Mouse (Mus musculus) lung, embryonic 14.5 days (tissue): ENCODE results near the gene Cdca4. TPM values are rescaled to one million over a fixed set of nuclear protein-coding genes. Genes with fewer than 3 reads are reported as not detected.

Experiments
- ATAC-seq: fragments of 200-750 bp; cut with Nextera tagmentation; 2 replicates; pipeline ENCODE4 v1.8.0; 2017; ENCODE audit warnings: mild to moderate bottlenecking, moderate TSS enrichment, moderate library complexity; ENCODE audit not compliant: insufficient read depth
- DNase-seq: peaks from one replicate; pipeline ENCODE4 v3.0.0-alpha.2; 2015
- H3K27ac ChIP-seq: fragments of 300-500 bp; sonication (generic); 2 replicates; pipeline ENCODE4 v1.5.1; 2014; ENCODE audit warnings: low read depth, mild to moderate bottlenecking, moderate library complexity
- H3K27me3 ChIP-seq: fragments of 300-500 bp; sonication (generic); 2 replicates; pipeline ENCODE4 v1.6.1; 2014; ENCODE audit warnings: low read length, control low read depth; ENCODE audit not compliant: insufficient read depth
- H3K36me3 ChIP-seq: fragments of 300-500 bp; sonication (generic); 2 replicates; pipeline ENCODE4 v1.6.1; 2014; ENCODE audit warnings: control low read depth; ENCODE audit not compliant: insufficient read depth
- H3K4me1 ChIP-seq: fragments of 300-500 bp; sonication (generic); 2 replicates; pipeline ENCODE4 v1.6.1; 2014; ENCODE audit warnings: antibody characterized with exemption, control low read depth; ENCODE audit not compliant: insufficient read depth
- H3K4me2 ChIP-seq: fragments of 300-500 bp; sonication (generic); 2 replicates; pipeline ENCODE4 v1.6.1; 2014; ENCODE audit warnings: mild to moderate bottlenecking
- H3K4me3 ChIP-seq: fragments of 300-500 bp; sonication (generic); 2 replicates; pipeline ENCODE4 v1.5.1; 2014; ENCODE audit warnings: low read depth, low read length
- H3K9ac ChIP-seq: fragments of 300-500 bp; sonication (generic); 2 replicates; pipeline ENCODE4 v1.6.1; 2014
- H3K9me3 ChIP-seq: fragments of 300-500 bp; sonication (generic); 2 replicates; pipeline ENCODE4 v1.6.1; 2016; ENCODE audit warnings: low read depth, low read length, control low read depth
- CTCF ChIP-seq: IDR thresholded peaks from 2 replicates; pipeline ENCODE4 v1.5.1; 2016; ENCODE audit warnings: antibody characterized with exemption, low read depth
- WGBS: fragments of 180-500 bp; shearing (Covaris S2); extraction: QIAGEN DNeasy Blood & Tissue Kit; methylation state at CpG from one replicate; pipeline ENCODE4 v1.1.7; 2014; 5-methylcytosine and 5-hydroxymethylcytosine counted together
- polyA plus RNA-seq: library from polyadenylated mRNA; unstranded; fragments of >200 nt; fragmentation: Nextera tagmentation; extraction: Ambion mirVana; gene quantifications from 2 replicates; pipeline ENCODE4 v1.2.1, GENCODE M21; 2014

Cdca4 gene
- polyA plus RNA-seq, 1 experiment from 2014 or later: 153 TPM

DNA sequence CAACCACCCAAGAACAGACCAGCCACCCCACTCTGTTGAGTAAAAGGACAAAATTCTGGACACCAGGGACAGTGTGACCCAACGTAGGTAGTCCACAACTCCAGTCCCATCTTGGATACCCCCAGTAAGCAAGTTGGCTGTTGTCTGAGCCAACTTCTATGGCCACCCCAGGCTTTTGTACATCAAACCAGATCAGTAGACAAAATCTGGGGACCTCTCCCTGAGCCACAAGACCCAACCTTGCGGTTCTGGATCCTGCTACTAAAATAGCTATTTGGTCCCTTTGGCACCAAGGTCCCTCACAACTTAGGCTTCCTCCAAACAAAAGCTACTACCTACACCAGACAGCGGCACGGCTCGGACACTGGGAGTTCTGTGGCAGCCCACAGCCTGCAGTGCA, 34.2 kb downstream of the Cdca4 start:
- Histone ChIP-seq H3K36me3 (no peaks in the 10 kb centered on the region), H3K4me1 (peaks cover 26% of the 10 kb centered on the region; the same call in 1 of the 2 replicates), H3K4me3 (no peak overlapping the region), H3K27ac (no peak overlapping the region; the same call in 1 of the 2 replicates), H3K9ac (no peak overlapping the region), H3K9me3 (no peaks in the 10 kb centered on the region), H3K27me3 (peaks cover 8% of the 10 kb centered on the region; the same call in 1 of the 2 replicates), H3K4me2 (no peak overlapping the region)
- ATAC-seq (no peak), DNase-seq (no peak)
- no peak for TF ChIP-seq CTCF
- 86% methylated on average over 5 of the region's 5 CpGs for WGBS

DNA sequence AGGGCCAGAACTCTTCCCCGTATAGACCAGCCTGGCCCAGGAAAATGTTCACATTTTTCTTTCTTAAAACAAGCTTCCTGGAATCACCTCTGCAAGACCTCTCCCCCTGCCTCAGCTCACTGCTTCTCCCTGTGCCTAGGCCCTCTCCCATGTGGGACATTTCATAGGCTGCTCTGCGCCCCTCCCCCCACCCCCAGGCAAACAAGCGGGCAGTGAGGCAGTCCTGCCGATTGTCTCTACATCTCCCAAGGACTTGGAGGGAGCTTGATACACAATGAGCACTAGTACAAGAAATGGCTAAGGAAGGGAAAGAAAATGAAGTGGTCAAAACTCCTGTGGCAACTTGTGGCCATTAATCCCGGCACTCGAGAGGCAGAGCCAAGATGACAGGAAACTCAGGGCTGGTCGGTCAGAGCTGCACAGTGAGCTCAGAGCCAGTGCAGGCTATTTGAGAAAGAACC, 34.8 kb downstream of the Cdca4 start:
- TF ChIP-seq CTCF: no peak
- 0 out of 2 replicates have a peak overlapping the region, but pooled peaks have one; percentile 18 for H3K4me2 ChIP-seq
- no peak overlapping the region for H3K4me3 ChIP-seq
- ATAC-seq (no peak), DNase-seq (peak; percentile 13)
- H3K27me3 ChIP-seq: peaks cover 8% of the 10 kb centered on the region; the same call in 1 of the 2 replicates
- 7% methylated on average over 7 of the region's 7 CpGs for WGBS
- peaks cover 26% of the 10 kb centered on the region; the same call in 1 of the 2 replicates for H3K4me1 ChIP-seq
- peak overlapping the region; percentile 12; the same call in 1 of the 2 replicates for H3K27ac ChIP-seq
- H3K9ac ChIP-seq: no peak overlapping the region
- H3K36me3 ChIP-seq: no peaks in the 10 kb centered on the region
- no peaks in the 10 kb centered on the region for H3K9me3 ChIP-seq

DNA sequence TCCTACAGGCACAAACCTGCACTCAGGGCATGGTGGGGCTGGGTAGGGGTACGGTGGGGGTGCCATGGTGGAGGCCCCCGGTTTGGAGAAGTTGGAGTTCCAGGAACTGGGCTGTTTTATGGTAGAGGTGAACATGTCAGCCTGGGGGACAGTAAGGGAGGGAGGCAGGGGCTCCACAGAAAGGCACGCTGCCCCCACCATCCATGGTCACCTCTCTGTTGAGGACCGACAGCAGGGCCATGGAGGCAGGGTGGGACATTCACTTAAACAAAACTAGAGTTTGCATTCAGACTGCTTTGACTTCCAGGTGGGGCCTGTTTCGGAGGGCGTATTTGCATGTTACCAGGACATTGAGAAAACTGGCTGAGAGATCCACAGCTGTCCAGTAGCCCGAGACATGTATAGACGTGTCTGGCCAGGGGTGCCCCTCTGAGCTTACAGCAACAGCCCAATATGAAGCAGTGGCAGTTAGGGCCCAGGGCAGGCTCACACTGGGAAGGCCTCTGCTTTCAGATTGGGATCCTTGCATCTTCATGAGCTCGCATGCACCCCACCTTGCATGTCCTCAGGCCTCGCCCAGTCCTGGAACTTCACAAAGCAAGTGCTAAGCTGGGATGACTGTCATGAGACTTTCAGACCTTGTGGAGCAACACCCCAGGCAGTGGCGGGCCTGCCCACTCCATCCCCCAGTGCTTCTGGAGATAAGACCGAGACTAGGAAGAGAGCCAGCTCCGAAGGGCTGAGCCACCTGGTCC, 35.4 kb downstream of the Cdca4 start:
- Histone ChIP-seq H3K27ac (peak overlapping the region; percentile 67), H3K27me3 (peaks cover 8% of the 10 kb centered on the region; the same call in 1 of the 2 replicates), H3K36me3 (no peaks in the 10 kb centered on the region), H3K9me3 (no peaks in the 10 kb centered on the region), H3K4me2 (0 out of 2 replicates have a peak overlapping the region, but pooled peaks have one; percentile 18), H3K4me3 (no peak overlapping the region), H3K9ac (no peak overlapping the region), H3K4me1 (peaks cover 26% of the 10 kb centered on the region; the same call in 1 of the 2 replicates)
- peak; percentile 71 for ATAC-seq
- WGBS: 59% methylated on average over 13 of the region's 13 CpGs
- DNase-seq: peak; percentile 83
- no peak for TF ChIP-seq CTCF

DNA sequence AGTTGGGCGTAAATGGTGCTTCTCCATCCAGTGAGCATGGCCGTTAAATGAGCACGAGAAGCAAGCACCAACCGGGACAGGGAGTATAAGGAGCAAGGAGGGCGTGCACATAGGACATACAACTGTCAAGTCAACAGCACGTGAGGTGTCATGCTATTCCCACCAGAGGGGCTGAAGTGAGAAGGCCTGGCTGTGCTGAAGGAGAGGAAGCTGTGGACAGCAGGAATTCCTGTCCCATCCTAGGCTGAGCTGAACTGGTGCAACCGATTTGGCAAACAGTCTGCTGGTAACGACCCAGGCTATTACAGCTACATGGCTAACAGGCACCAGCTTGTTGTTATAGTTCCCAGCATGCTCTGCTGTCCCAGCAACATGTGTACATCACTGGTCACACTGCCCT, 38.2 kb downstream of the Cdca4 start:
- Histone ChIP-seq H3K9me3 (no peaks in the 10 kb centered on the region), H3K4me1 (peaks cover 22% of the 10 kb centered on the region; the same call in 1 of the 2 replicates), H3K4me2 (no peak overlapping the region), H3K27ac (no peak overlapping the region), H3K4me3 (no peak overlapping the region), H3K9ac (no peak overlapping the region), H3K27me3 (peaks cover 8% of the 10 kb centered on the region; the same call in 1 of the 2 replicates), H3K36me3 (no peaks in the 10 kb centered on the region)
- WGBS: 64% methylated on average over 8 of the region's 8 CpGs
- ATAC-seq (no peak), DNase-seq (no peak)
- no peak for TF ChIP-seq CTCF

- Histone ChIP-seq H3K27ac (no peak overlapping the region), H3K27me3 (no peaks in the 10 kb centered on the region), H3K9me3 (no peaks in the 10 kb centered on the region), H3K9ac (no peak overlapping the region), H3K4me1 (no peaks in the 10 kb centered on the region), H3K36me3 (no peaks in the 10 kb centered on the region), H3K4me2 (no peak overlapping the region), H3K4me3 (no peak overlapping the region)
- WGBS: 88% methylated on average over 10 of the region's 10 CpGs
- ATAC-seq: no peak
- no peak for DNase-seq
- no peak for TF ChIP-seq CTCF
Measured at GRCm38 (mm10) chr12:112774481-112774880, 54.7 kb downstream of the Cdca4 start.

GRCm38 (mm10) chr12:112774026-112774425, 55.2 kb downstream of the Cdca4 start:
- no peaks in the 10 kb centered on the region for H3K9me3 ChIP-seq
- DNase-seq (no peak), ATAC-seq (no peak)
- no peak overlapping the region for H3K9ac ChIP-seq
- no peak overlapping the region for H3K4me2 ChIP-seq
- WGBS: 80% methylated on average over 6 of the region's 6 CpGs
- H3K36me3 ChIP-seq: no peaks in the 10 kb centered on the region
- no peak for TF ChIP-seq CTCF
- H3K27ac ChIP-seq: no peak overlapping the region
- H3K4me3 ChIP-seq: no peak overlapping the region
- no peaks in the 10 kb centered on the region for H3K4me1 ChIP-seq
- no peaks in the 10 kb centered on the region for H3K27me3 ChIP-seq

GRCm38 (mm10) chr12:112773366-112773765, 55.9 kb downstream of the Cdca4 start:
- no peaks in the 10 kb centered on the region for H3K9me3 ChIP-seq
- no peak overlapping the region for H3K4me3 ChIP-seq
- DNase-seq (no peak), ATAC-seq (no peak)
- no peaks in the 10 kb centered on the region for H3K36me3 ChIP-seq
- H3K9ac ChIP-seq: no peak overlapping the region
- no peak for TF ChIP-seq CTCF
- H3K27ac ChIP-seq: no peak overlapping the region
- no peaks in the 10 kb centered on the region for H3K4me1 ChIP-seq
- 17% methylated on average over 9 of the region's 9 CpGs for WGBS
- H3K4me2 ChIP-seq: no peak overlapping the region
- H3K27me3 ChIP-seq: no peaks in the 10 kb centered on the region
